Comparison of ENCODE assay signal across 9 mouse cellular contexts in genomic region chr19:49299351-49300271, GRCm38 (mm10).
DNase-seq lines count a peak whose midpoint lies in the region; ATAC-seq lines count a peak whose summit lies in the region.
"Had no signal": no experiment of that assay in that cellular context is flagged by ENCODE, and none has a peak within 500 bp of the region (broad histone marks: within the 10 kb centered on the region; RNA-seq: fewer than 3 reads in every experiment).

No protein-coding gene starts in this region.

- H3K36me3 ChIP-seq in kidney, embryonic 15.5 days, result no peaks in the 10 kb centered on the region
- H3K36me3 ChIP-seq in embryonic facial prominence, embryonic 14.5 days (ENCODE audit: control insufficient read depth, insufficient read depth, low read length), result no peaks in the 10 kb centered on the region
- no peaks in the 10 kb centered on the region for H3K36me3 ChIP-seq in hindbrain, embryonic 13.5 days
- H3K36me3 ChIP-seq in midbrain, embryonic 11.5 days (ENCODE audit: control insufficient read depth, insufficient read depth, low read length), result no peaks in the 10 kb centered on the region
- H3K36me3 ChIP-seq: liver, embryonic 15.5 days had no signal

- H3K27me3 ChIP-seq in kidney, embryonic 15.5 days, result no peaks in the 10 kb centered on the region
- H3K27me3 ChIP-seq in embryonic facial prominence, embryonic 14.5 days (replicated peaks; ENCODE audit: control insufficient read depth, insufficient read depth, low read length), result no peaks in the 10 kb centered on the region
- H3K27me3 ChIP-seq in hindbrain, embryonic 13.5 days, result no peaks in the 10 kb centered on the region
- H3K27me3 ChIP-seq in midbrain, embryonic 11.5 days (ENCODE audit: control insufficient read depth, insufficient read depth, low read length), result no peaks in the 10 kb centered on the region
- H3K27me3 ChIP-seq: liver, embryonic 15.5 days had no signal

- DNase-seq in kidney, adult 11 months, result peak; percentile 11
- DNase-seq in embryonic facial prominence, embryonic 14.5 days (ENCODE audit: low spot score), result peak; percentile 65
- DNase-seq in midbrain, embryonic 11.5 days (ENCODE audit: low spot score, missing footprints), result peak; percentile 87
- DNase-seq in ovary, postnatal 36 days (ENCODE audit: low spot score), result no peak
- no peak for DNase-seq in urinary bladder, postnatal 10 days (ENCODE audit: low spot score)
- no peak for DNase-seq in thymus, postnatal 0 days (ENCODE audit: low spot score)

- 40% methylated on average over 10 of the region's 10 CpGs for WGBS in kidney, embryonic 15.5 days
- 27% methylated on average over 10 of the region's 10 CpGs for WGBS in embryonic facial prominence, embryonic 14.5 days
- WGBS in hindbrain, embryonic 13.5 days, result 22% methylated on average over 10 of the region's 10 CpGs
- 26% methylated on average over 10 of the region's 10 CpGs for WGBS in midbrain, embryonic 11.5 days

- H3K4me3 ChIP-seq in kidney, embryonic 15.5 days (replicated peaks), result no peak overlapping the region
- H3K4me3 ChIP-seq in embryonic facial prominence, embryonic 14.5 days (ENCODE audit: low read depth, low read length), result no peak overlapping the region
- H3K4me3 ChIP-seq in hindbrain, embryonic 13.5 days, result no peak overlapping the region
- H3K4me3 ChIP-seq in midbrain, embryonic 11.5 days (ENCODE audit: low read depth, low read length), result no peak overlapping the region
- H3K4me3 ChIP-seq: liver, embryonic 15.5 days had no signal

- H3K4me2 ChIP-seq in kidney, embryonic 15.5 days, result no peak overlapping the region
- H3K4me2 ChIP-seq in embryonic facial prominence, embryonic 14.5 days (ENCODE audit: low read depth, low read length), result peak overlapping the region; percentile 18
- H3K4me2 ChIP-seq in hindbrain, embryonic 13.5 days, result peak overlapping the region; percentile 29; the same call in 1 of the 2 replicates
- H3K4me2 ChIP-seq in midbrain, embryonic 11.5 days, result no peak overlapping the region
- H3K4me2 ChIP-seq: liver, embryonic 15.5 days had no signal

- peaks cover 8% of the 10 kb centered on the region; the same call in 1 of the 2 replicates for H3K4me1 ChIP-seq in kidney, embryonic 15.5 days
- no peaks in the 10 kb centered on the region for H3K4me1 ChIP-seq in embryonic facial prominence, embryonic 14.5 days (ENCODE audit: control insufficient read depth, insufficient read depth, low read length)
- peaks cover 12% of the 10 kb centered on the region; the same call in 1 of the 2 replicates for H3K4me1 ChIP-seq in hindbrain, embryonic 13.5 days (replicated peaks)
- peaks cover 5% of the 10 kb centered on the region; the same call in 1 of the 2 replicates for H3K4me1 ChIP-seq in midbrain, embryonic 11.5 days (ENCODE audit: control insufficient read depth, insufficient read depth, low read length)
- H3K4me1 ChIP-seq: liver, embryonic 15.5 days had no signal

- ATAC-seq in kidney, embryonic 15.5 days (replicated peaks; ENCODE audit: low FRiP score), result no peak
- peak; percentile 41; the same call in 1 of the 2 replicates for ATAC-seq in embryonic facial prominence, embryonic 14.5 days (ENCODE audit: low read depth)
- ATAC-seq in hindbrain, embryonic 13.5 days (ENCODE audit: low FRiP score), result peak; percentile 80
- ATAC-seq in midbrain, embryonic 11.5 days (ENCODE audit: low FRiP score), result peak; percentile 82

- H3K9me3 ChIP-seq in kidney, embryonic 15.5 days (replicated peaks), result no peaks in the 10 kb centered on the region
- no peaks in the 10 kb centered on the region for H3K9me3 ChIP-seq in embryonic facial prominence, embryonic 14.5 days (ENCODE audit: control insufficient read depth, low read length)
- no peaks in the 10 kb centered on the region for H3K9me3 ChIP-seq in hindbrain, embryonic 13.5 days
- no peaks in the 10 kb centered on the region for H3K9me3 ChIP-seq in midbrain, embryonic 11.5 days (ENCODE audit: control insufficient read depth, low read length)
- H3K9me3 ChIP-seq: liver, embryonic 15.5 days had no signal

- H3K9ac ChIP-seq in kidney, embryonic 15.5 days, result no peak overlapping the region
- H3K9ac ChIP-seq in embryonic facial prominence, embryonic 14.5 days (ENCODE audit: low read depth, low read length), result no peak overlapping the region
- H3K9ac ChIP-seq in hindbrain, embryonic 13.5 days, result no peak overlapping the region
- no peak overlapping the region for H3K9ac ChIP-seq in midbrain, embryonic 11.5 days (ENCODE audit: low read length)
- H3K9ac ChIP-seq: liver, embryonic 15.5 days had no signal

- no peak overlapping the region for H3K27ac ChIP-seq in kidney, embryonic 15.5 days
- H3K27ac ChIP-seq in embryonic facial prominence, embryonic 14.5 days (replicated peaks; ENCODE audit: low read depth, low read length), result no peak overlapping the region
- H3K27ac ChIP-seq in hindbrain, embryonic 13.5 days, result peak overlapping the region; percentile 25; the same call in 1 of the 2 replicates
- H3K27ac ChIP-seq in midbrain, embryonic 11.5 days (ENCODE audit: low read depth, low read length), result no peak overlapping the region
- H3K27ac ChIP-seq: liver, embryonic 15.5 days had no signal

Comparison
In these comparisons a context has a peak if more than half of its experiments do, and no peak if none do; other contexts are left out.
1. DNase-seq: peak in kidney, adult 11 months (single experiment), embryonic facial prominence, embryonic 14.5 days (single experiment) and midbrain, embryonic 11.5 days (single experiment); none in ovary, postnatal 36 days (single experiment), urinary bladder, postnatal 10 days (single experiment) and thymus, postnatal 0 days (single experiment).
2. H3K4me2 ChIP-seq: peak in embryonic facial prominence, embryonic 14.5 days (single experiment) and hindbrain, embryonic 13.5 days (single experiment); none in kidney, embryonic 15.5 days (single experiment) and midbrain, embryonic 11.5 days (single experiment).